Mouse (Mus musculus) cerebellum, adult 2 months (tissue): ENCODE results near the gene Fam205c.

Source experiments
- CTCF ChIP-seq: fragments of 200-500 bp; IDR thresholded peaks from 2 replicates; pipeline ENCODE4 v1.5.1; 2011; ENCODE audit warnings: low read depth, mild to moderate bottlenecking, control low read depth, low read length, moderate library complexity, borderline replicate concordance; ENCODE audit not compliant: insufficient read depth
- POLR2A ChIP-seq: fragments of 200-500 bp; IDR thresholded peaks from 2 replicates; pipeline ENCODE4 v1.6.1; 2011; ENCODE audit warnings: low read length, control low read depth, borderline replicate concordance; ENCODE audit not compliant: insufficient read depth

DNA sequence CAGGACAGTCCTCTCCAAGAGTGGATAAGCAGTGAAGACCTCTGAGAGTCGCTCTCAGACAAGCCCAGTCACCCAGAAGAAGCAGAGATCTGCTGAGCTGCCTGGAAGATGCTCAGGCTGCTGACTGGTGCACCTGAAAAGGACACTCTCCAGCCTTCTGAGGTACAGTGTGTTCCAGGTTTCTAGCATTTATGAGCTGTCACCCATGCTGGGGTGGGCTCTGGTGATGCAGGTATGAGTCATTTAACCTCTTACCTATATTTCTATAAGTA lies 6.6 kb upstream of the Fam205c start:
- TF ChIP-seq CTCF, result no peak
- no peak for TF ChIP-seq POLR2A
